Mouse (Mus musculus) hindbrain, embryonic 12.5 days (tissue): Measurements from ENCODE around the gene Hist1h2an. TPM values are rescaled to one million over a fixed set of nuclear protein-coding genes. Genes with fewer than 3 reads are reported as not detected.
A peak's percentile ranks its signal among the peaks of the same experiment; 100 is the strongest.
"Not testable (repeated sequence)": the region's sequence is repeated elsewhere in the genome, so short reads cannot be mapped to it uniquely, and the experiment has no call there.

Source experiments
- ATAC-seq: fragments of 200-750 bp; cut with Nextera tagmentation; 2 replicates; pipeline ENCODE4 v1.8.0; 2017; ENCODE audit warnings: moderate TSS enrichment; ENCODE audit not compliant: low FRiP score
- H3K27ac ChIP-seq: fragments of 300-500 bp; sonication (generic); 2 replicates; pipeline ENCODE4 v1.5.1; 2016; ENCODE audit warnings: mild to moderate bottlenecking
- H3K27me3 ChIP-seq: fragments of 300-500 bp; sonication (generic); 2 replicates; pipeline ENCODE4 v1.6.1; 2016; ENCODE audit warnings: mild to moderate bottlenecking
- H3K36me3 ChIP-seq: fragments of 300-500 bp; sonication (generic); 2 replicates; pipeline ENCODE4 v1.6.1; 2016; ENCODE audit warnings: mild to moderate bottlenecking
- H3K4me1 ChIP-seq: fragments of 300-500 bp; sonication (generic); 2 replicates; pipeline ENCODE4 v1.6.1; 2016
- H3K4me2 ChIP-seq: fragments of 300-500 bp; sonication (generic); replicated peaks from 2 replicates; pipeline ENCODE4 v1.6.1; 2016; ENCODE audit warnings: mild to moderate bottlenecking
- H3K4me3 ChIP-seq: fragments of 300-500 bp; sonication (generic); 2 replicates; pipeline ENCODE4 v1.5.1; 2016; ENCODE audit warnings: mild to moderate bottlenecking
- H3K9ac ChIP-seq: fragments of 300-500 bp; sonication (generic); 2 replicates; pipeline ENCODE4 v1.6.1; 2016; ENCODE audit warnings: mild to moderate bottlenecking, moderate library complexity
- H3K9me3 ChIP-seq: fragments of 300-500 bp; sonication (generic); replicated peaks from 2 replicates; pipeline ENCODE4 v1.6.1; 2016; ENCODE audit warnings: mild to moderate bottlenecking
- WGBS: fragments of 180-500 bp; shearing (Covaris S2); methylation state at CpG from one replicate; pipeline ENCODE4 v1.1.7; 2016; 5-methylcytosine and 5-hydroxymethylcytosine counted together
- polyA plus RNA-seq: library from polyadenylated mRNA; unstranded; fragments of >200 nt; fragmentation: Nextera tagmentation; extraction: Ambion mirVana; gene quantifications from 2 replicates; pipeline ENCODE4 v1.2.1, GENCODE M21; 2016

Hist1h2an gene
- polyA plus RNA-seq, 1 experiment from 2014 or later = 5.2 TPM

GRCm38 (mm10) chr13:21781021-21781555 lies 5.9 kb downstream of the Hist1h2an start:
- Histone ChIP-seq H3K27me3 (no peaks in the 10 kb centered on the region), H3K4me1 (peaks cover 26% of the 10 kb centered on the region), H3K4me3 (peak overlapping the region; percentile 41; the same call in 1 of the 2 replicates), H3K9ac (no peak overlapping the region), H3K27ac (peak overlapping the region; percentile 90), H3K36me3 (no peaks in the 10 kb centered on the region), H3K9me3 (no peaks in the 10 kb centered on the region), H3K4me2 (peak overlapping the region; percentile 88)
- ATAC-seq = no peak
- 49% methylated on average over 6 of the region's 6 CpGs for WGBS

- ATAC-seq = peak; percentile 33; the same call in 1 of the 2 replicates
- H3K4me2 ChIP-seq = peak within 1 kb of the TSS; percentile 88
- no peaks in the 10 kb centered on the region for H3K27me3 ChIP-seq
- 1% methylated on average over 44 of the region's 44 CpGs for WGBS
- H3K36me3 ChIP-seq = no peaks in the 10 kb centered on the region
- peak within 1 kb of the TSS; percentile 90 for H3K27ac ChIP-seq
- peak within 1 kb of the TSS; percentile 74 for H3K9ac ChIP-seq
- peaks cover 23% of the 10 kb centered on the region for H3K4me1 ChIP-seq
- H3K9me3 ChIP-seq = no peaks in the 10 kb centered on the region
- peak within 1 kb of the TSS; percentile 41 for H3K4me3 ChIP-seq
These were observed 7.0 kb downstream of the Hist1h2an start, which contains the start of gene Hist1h1b for GRCm38 (mm10) chr13:21779767-21780731. Gene Hist1h1b, minus strand, starts transcription at chr13:21780625.

- 5% methylated on average over 33 of the region's 33 CpGs for WGBS
- Histone ChIP-seq H3K27ac (peak overlapping the region; percentile 90), H3K4me3 (peak overlapping the region; percentile 41), H3K36me3 (no peaks in the 10 kb centered on the region), H3K9me3 (no peaks in the 10 kb centered on the region), H3K9ac (peak overlapping the region; percentile 74), H3K27me3 (no peaks in the 10 kb centered on the region), H3K4me1 (peaks cover 19% of the 10 kb centered on the region), H3K4me2 (peak overlapping the region; percentile 88)
- ATAC-seq = peak; percentile 90
These were observed 7.9 kb downstream of the Hist1h2an start for GRCm38 (mm10) chr13:21778814-21779766.

- ATAC-seq = no peak
- no peaks in the 10 kb centered on the region for H3K27me3 ChIP-seq
- peak overlapping the region; percentile 71 for H3K4me2 ChIP-seq
- H3K4me1 ChIP-seq = peaks cover 17% of the 10 kb centered on the region
- no peak overlapping the region for H3K9ac ChIP-seq
- H3K36me3 ChIP-seq = no peaks in the 10 kb centered on the region
- H3K4me3 ChIP-seq = no peak overlapping the region
- H3K9me3 ChIP-seq = no peaks in the 10 kb centered on the region
- 58% methylated on average over 1 of the region's 1 CpGs for WGBS
- H3K27ac ChIP-seq = no peak overlapping the region
These were observed 31.3 kb downstream of the Hist1h2an start for GRCm38 (mm10) chr13:21755707-21756106.

- not testable (repeated sequence) for H3K36me3 ChIP-seq, H3K9me3 ChIP-seq, H3K27me3 ChIP-seq
- peak overlapping the region; percentile 93 for H3K27ac ChIP-seq
- H3K4me3 ChIP-seq = peak overlapping the region; percentile 44
- peak; percentile 14 for ATAC-seq
- H3K9ac ChIP-seq = peak overlapping the region; percentile 68
- peaks cover 19% of the 10 kb centered on the region for H3K4me1 ChIP-seq
- under 1% methylated on average over 13 of the region's 26 CpGs for WGBS
- peak overlapping the region; percentile 71 for H3K4me2 ChIP-seq
These were observed 32.6 kb downstream of the Hist1h2an start for GRCm38 (mm10) chr13:21754294-21755001.

GRCm38 (mm10) chr13:21753524-21754285 lies 33.3 kb downstream of the Hist1h2an start, which contains the start of the genes Hist1h2ak and Hist1h2bn:
Gene Hist1h2ak, minus strand, starts transcription at chr13:21753827.
Gene Hist1h2bn, plus strand, starts transcription at chr13:21754123.
- H3K4me2 ChIP-seq = peak within 1 kb of the TSS; percentile 71
- not testable (repeated sequence) for H3K9me3 ChIP-seq, H3K27me3 ChIP-seq, H3K36me3 ChIP-seq
- peak within 1 kb of the TSS; percentile 68 for H3K9ac ChIP-seq
- ATAC-seq = peak; percentile 94
- peak within 1 kb of the TSS; percentile 44 for H3K4me3 ChIP-seq
- peaks cover 24% of the 10 kb centered on the region for H3K4me1 ChIP-seq
- peak within 1 kb of the TSS; percentile 93 for H3K27ac ChIP-seq
- WGBS = under 1% methylated on average over 48 of the region's 50 CpGs

GRCm38 (mm10) chr13:21753051-21753523 lies 33.9 kb downstream of the Hist1h2an start:
- H3K4me1 ChIP-seq = peaks cover 27% of the 10 kb centered on the region
- H3K9me3 ChIP-seq = no peaks in the 10 kb centered on the region
- H3K4me3 ChIP-seq = peak overlapping the region; percentile 44
- H3K27ac ChIP-seq = peak overlapping the region; percentile 93
- H3K36me3 ChIP-seq = no peaks in the 10 kb centered on the region
- no peak for ATAC-seq
- H3K9ac ChIP-seq = peak overlapping the region; percentile 61
- no peaks in the 10 kb centered on the region for H3K27me3 ChIP-seq
- H3K4me2 ChIP-seq = peak overlapping the region; percentile 71
- WGBS = 2% methylated on average over 10 of the region's 10 CpGs

GRCm38 (mm10) chr13:21752356-21752755 lies 34.7 kb downstream of the Hist1h2an start:
- Histone ChIP-seq H3K27ac (peak overlapping the region; percentile 40; the same call in 1 of the 2 replicates), H3K9me3 (no peaks in the 10 kb centered on the region), H3K4me2 (peak overlapping the region; percentile 71), H3K4me3 (no peak overlapping the region), H3K27me3 (no peaks in the 10 kb centered on the region), H3K9ac (no peak overlapping the region), H3K36me3 (no peaks in the 10 kb centered on the region), H3K4me1 (peaks cover 30% of the 10 kb centered on the region)
- WGBS = 44% methylated on average over 3 of the region's 3 CpGs
- ATAC-seq = no peak

- WGBS = 76% methylated on average over 3 of the region's 3 CpGs
- no peak for ATAC-seq
- H3K9ac ChIP-seq = no peak overlapping the region
- no peaks in the 10 kb centered on the region for H3K27me3 ChIP-seq
- no peaks in the 10 kb centered on the region for H3K36me3 ChIP-seq
- H3K9me3 ChIP-seq = no peaks in the 10 kb centered on the region
- H3K4me2 ChIP-seq = peak overlapping the region; percentile 71; the same call in 1 of the 2 replicates
- H3K4me3 ChIP-seq = no peak overlapping the region
- no peak overlapping the region for H3K27ac ChIP-seq
- peaks cover 34% of the 10 kb centered on the region for H3K4me1 ChIP-seq
These were observed 35.2 kb downstream of the Hist1h2an start for GRCm38 (mm10) chr13:21751827-21752226.

- Histone ChIP-seq H3K9ac (no peak overlapping the region), H3K4me1 (peaks cover 34% of the 10 kb centered on the region), H3K27me3 (no peaks in the 10 kb centered on the region), H3K36me3 (no peaks in the 10 kb centered on the region), H3K4me3 (no peak overlapping the region), H3K9me3 (no peaks in the 10 kb centered on the region), H3K27ac (0 out of 2 replicates have a peak overlapping the region, but pooled peaks have one; percentile 23), H3K4me2 (no peak overlapping the region)
- ATAC-seq = no peak
These were observed 35.6 kb downstream of the Hist1h2an start for GRCm38 (mm10) chr13:21751417-21751816.
